Mouse (Mus musculus) T-cell, adult 66 days (primary cell): ENCODE measurements around the gene Cntd1. TPM values are rescaled to one million over a fixed set of nuclear protein-coding genes. Genes with fewer than 3 reads are reported as not detected.

Source experiments
- total RNA-seq, 2 experiments: library from RNA; stranded (reverse); gene quantifications; 3 replicates in 1 of 2; 4 replicates in 1 of 2; pipeline ENCODE4 v1.2.4; 2023

Cntd1 gene
- total RNA-seq: not detected

GRCm38 (mm10) chr11:101278223-101279192 lies at the start of gene Cntd1, which contains the start of gene Coa3:
TSS of gene Cntd1 (plus strand) at chr11:101279012.
TSS of gene Coa3 (minus strand) at chr11:101279114.

GRCm38 (mm10) chr11:101245855-101246701 lies 32.7 kb upstream of the Cntd1 start, which contains the start of gene Ramp2:
TSS of gene Ramp2 (plus strand) at chr11:101246028.

GRCm38 (mm10) chr11:101253613-101254389 lies 25.0 kb upstream of the Cntd1 start, which contains the start of gene Vps25:
TSS of gene Vps25 (plus strand) at chr11:101253707.

DNA sequence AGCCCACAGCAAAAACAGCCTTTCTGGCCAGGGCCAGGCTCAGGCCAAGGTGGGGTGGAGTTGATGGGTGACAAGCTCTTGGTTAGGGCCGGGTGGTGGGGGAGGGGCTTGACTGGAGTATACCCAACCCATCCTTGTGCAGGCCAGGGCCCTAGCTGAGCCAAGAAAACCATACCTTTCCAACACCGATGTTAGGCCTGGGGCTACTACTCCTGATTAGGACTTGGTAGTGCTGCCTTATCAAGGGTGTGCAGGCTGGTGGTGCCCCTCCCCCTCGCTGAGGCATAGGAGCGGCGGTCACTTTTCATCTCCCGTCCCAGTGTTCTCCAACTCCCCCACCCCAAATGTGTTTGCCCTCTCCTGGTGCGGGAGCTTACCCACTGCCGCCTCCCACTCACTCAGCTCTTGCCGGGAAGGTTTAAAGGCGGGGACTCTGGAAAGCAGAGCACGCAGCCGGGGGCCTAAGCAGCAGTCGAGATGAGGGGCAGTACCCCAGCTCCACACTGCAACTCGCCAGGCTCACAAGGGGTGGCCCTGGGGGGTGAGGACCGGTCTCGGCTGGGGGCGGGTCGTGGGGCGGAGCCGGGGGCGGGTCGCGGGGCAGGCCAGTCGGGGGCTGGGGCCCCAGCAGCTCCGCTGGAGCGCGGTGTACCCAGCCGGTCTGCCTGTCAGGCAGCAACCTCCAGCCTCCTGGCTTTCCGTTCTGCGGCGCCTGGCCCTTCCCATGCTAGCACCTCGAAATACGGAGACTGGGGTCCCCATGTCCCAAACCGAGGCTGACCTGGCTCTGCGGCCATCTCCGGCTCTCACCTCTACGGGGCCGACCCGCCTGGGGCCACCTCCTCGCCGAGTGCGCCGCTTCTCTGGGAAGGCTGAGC lies 18.6 kb upstream of the Cntd1 start, which contains the start of gene Wnk4:
Gene Wnk4 (plus strand): TSS at position 620 of the 878 bp plus-strand sequence.

DNA sequence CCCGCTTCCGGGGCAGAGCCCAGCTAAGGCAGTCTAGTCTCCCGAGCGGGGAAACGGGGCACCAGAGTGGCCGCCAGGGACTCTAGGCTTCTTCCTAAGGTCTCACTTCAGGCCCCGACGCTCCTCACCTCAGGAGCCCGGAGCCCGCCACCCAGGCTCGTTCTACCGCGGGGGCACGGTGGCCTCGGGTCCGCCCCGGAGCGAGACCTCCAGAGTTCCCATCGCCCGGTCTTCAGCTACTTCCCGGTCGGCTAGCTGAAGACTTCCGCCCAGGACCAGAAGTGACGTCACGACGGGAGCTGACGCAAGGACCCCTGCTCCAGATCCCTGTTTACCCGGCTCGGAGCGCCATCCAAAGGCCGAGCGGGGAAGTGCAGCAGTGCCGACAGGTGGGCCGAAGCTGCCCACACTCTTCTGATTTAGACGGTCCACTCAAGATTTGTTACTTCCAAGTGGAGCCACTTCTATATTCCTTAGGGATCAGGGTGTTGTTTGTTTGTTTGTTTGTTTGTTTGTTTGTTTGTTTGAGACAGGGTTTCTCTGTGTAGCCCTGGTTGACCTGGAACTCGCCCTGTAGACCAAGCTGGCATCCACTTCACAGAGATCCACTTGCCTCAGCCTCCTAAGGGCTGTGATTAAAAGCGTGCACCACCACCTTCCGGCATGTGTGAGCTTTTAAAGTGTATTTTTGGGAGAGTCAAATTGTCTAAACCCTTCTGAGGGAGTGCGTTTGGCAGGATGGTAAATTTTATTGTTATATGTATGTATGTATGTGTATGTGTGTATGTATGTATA lies 23.4 kb downstream of the Cntd1 start, which contains the start of gene Becn1:
Gene Becn1 (minus strand): TSS at position 283 of the 795 bp plus-strand sequence.

DNA sequence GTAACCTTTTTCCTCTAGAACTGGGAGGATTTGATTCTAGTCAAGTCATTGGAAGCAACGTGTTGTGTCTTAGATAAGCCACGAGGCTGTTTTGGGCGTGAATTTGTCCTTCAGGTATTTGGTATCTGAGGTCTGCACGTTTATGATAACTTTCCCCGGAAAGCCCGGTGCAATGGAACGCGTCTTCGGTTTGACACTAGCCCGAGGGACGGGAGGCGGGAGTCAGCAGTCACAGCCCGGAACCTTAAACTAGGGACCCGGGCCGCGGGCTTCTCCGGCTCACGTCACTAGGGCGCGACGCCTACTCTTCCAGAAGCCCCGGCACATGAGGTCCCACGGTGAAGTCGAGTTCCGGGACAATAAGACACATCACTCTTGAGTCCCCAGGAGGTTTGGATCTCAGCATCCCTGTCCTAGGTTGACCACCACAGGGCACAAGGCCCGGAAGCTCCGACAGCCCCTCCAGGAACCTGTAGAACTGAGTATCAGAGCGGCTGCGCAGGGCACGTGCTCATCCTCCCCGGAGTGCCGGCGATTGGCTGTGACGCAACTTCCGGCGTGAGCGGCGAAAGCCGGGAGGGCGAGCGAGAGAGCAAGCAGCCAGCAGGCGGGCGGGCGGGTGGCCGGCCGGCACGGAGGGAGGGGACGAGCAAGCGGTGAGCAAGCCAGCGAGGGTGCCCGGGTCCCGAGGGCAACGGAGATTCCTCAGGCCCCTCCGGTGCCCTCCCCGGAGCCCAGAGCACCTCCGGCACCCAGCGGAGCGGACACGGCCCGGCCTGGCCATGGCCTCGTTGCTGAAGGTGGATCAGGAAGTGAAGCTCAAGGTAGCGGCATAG lies 37.1 kb downstream of the Cntd1 start, which contains the start of gene Psme3:
Gene Psme3 (plus strand): TSS at position 549 of the 836 bp plus-strand sequence.

DNA sequence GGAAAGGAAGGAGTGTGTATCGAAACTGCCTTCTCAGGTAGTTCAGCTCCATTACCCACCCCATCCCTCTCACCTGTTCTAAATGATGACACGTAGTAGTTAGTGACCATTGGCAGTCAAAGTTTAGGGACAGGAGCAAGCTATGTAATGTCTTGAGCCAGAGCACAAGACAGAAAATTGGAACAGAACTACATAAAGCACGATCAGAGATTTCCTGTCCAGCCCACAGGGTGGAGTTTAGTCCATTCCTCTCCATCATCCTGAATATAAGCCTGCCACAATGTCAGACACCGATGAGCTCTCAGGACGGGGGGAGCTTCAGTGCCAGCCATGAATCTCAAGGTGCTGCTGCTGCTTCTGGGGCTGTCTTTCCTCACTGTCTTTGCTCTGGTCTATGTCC lies 46.0 kb downstream of the Cntd1 start, which contains the start of gene Aoc2:
Gene Aoc2 (plus strand): TSS at position 301 of the 400 bp plus-strand sequence.

GRCm38 (mm10) chr11:101330371-101330924 lies 51.6 kb downstream of the Cntd1 start, which contains the start of gene Aoc3:
TSS of gene Aoc3 (plus strand) at chr11:101330605.

Other genes with a start within 250 kb of the Cntd1 start
- 10 to 100 TPM in 1 of 2 experiments, 1 to 10 TPM in 1; 8.9 to 17.3 TPM for gene Naglu, start 209.0 kb upstream of the Cntd1 start, total RNA-seq
- gene Hsd17b1, start 200.6 kb upstream of the Cntd1 start, total RNA-seq: 1 to 10 TPM; 1.3 to 1.7 TPM
- 10 to 100 TPM; 12.7 to 17.8 TPM for gene Coasy, start 196.4 kb upstream of the Cntd1 start, total RNA-seq
- 10 to 100 TPM; 37.2 to 41.9 TPM for gene Mlx, start 191.7 kb upstream of the Cntd1 start, total RNA-seq
- 1 to 10 TPM; 2.7 to 4.0 TPM for gene Psmc3ip, start 183.6 kb upstream of the Cntd1 start, total RNA-seq
- gene Retreg3, start 159.1 kb upstream of the Cntd1 start, total RNA-seq: 10 to 100 TPM; 80.7 to 89.4 TPM
- gene Tubg1, start 159.1 kb upstream of the Cntd1 start, total RNA-seq: 10 to 100 TPM; 16.2 to 19.9 TPM
- 1 to 10 TPM; 2.3 to 2.7 TPM for gene Tubg2, start 123.1 kb upstream of the Cntd1 start, total RNA-seq
- under 1 TPM; 0.24 to 0.44 TPM for gene Cntnap1, start 108.5 kb upstream of the Cntd1 start, total RNA-seq
- gene Plekhh3, start 107.7 kb upstream of the Cntd1 start, total RNA-seq: 1 to 10 TPM in 1 of 2 experiments, under 1 TPM in 1; 0.73 to 1.1 TPM
- 1 to 10 TPM in 1 of 2 experiments, under 1 TPM in 1; 0.44 to 1.5 TPM for gene Ccr10, start 103.6 kb upstream of the Cntd1 start, total RNA-seq
- gene Ezh1, start 52.5 kb upstream of the Cntd1 start, total RNA-seq: 10 to 100 TPM; 89.4 to 98.1 TPM
- not detected for gene Ramp2, start 33.0 kb upstream of the Cntd1 start, total RNA-seq
- 10 to 100 TPM; 62.5 to 71.6 TPM for gene Vps25, start 25.3 kb upstream of the Cntd1 start, total RNA-seq
- gene Wnk4, start 18.4 kb upstream of the Cntd1 start, total RNA-seq: 1 to 10 TPM; 1.2 to 1.8 TPM
- 10 to 100 TPM; 38.7 to 39.1 TPM for gene Coa3, start 102 bp downstream of the Cntd1 start, total RNA-seq
- gene Becn1, start 23.3 kb downstream of the Cntd1 start, total RNA-seq: 100 to 1,000 TPM; 207 to 215 TPM
- 100 to 1,000 TPM; 126 to 147 TPM for gene Psme3, start 37.2 kb downstream of the Cntd1 start, total RNA-seq
- 10 to 100 TPM; 23.2 to 25.3 TPM for gene Aoc2, start 46.1 kb downstream of the Cntd1 start, total RNA-seq
- 1 to 10 TPM in 1 of 2 experiments, under 1 TPM in 1; 0.73 to 1.1 TPM for gene Aoc3, start 51.6 kb downstream of the Cntd1 start, total RNA-seq
- not detected for gene G6pc, start 88.5 kb downstream of the Cntd1 start, total RNA-seq
- 10 to 100 TPM; 23.3 to 30.8 TPM for gene Aarsd1, start 138.6 kb downstream of the Cntd1 start, total RNA-seq
- gene Gm27029, start 145.8 kb downstream of the Cntd1 start, total RNA-seq: 1 to 10 TPM in 1 of 2 experiments, under 1 TPM in 1; 0.90 to 1.3 TPM
- 10 to 100 TPM; 25.2 to 27.6 TPM for gene Rundc1, start 146.1 kb downstream of the Cntd1 start, total RNA-seq
- 1 to 10 TPM; 5.3 to 8.5 TPM for gene Ptges3l, start 146.3 kb downstream of the Cntd1 start, total RNA-seq
- gene Rpl27, start 163.3 kb downstream of the Cntd1 start, total RNA-seq: 100 to 1,000 TPM; 134 to 149 TPM
- 10 to 100 TPM; 69.1 to 70.5 TPM for gene Ifi35, start 169.4 kb downstream of the Cntd1 start, total RNA-seq
- 1 to 10 TPM in 1 of 2 experiments, under 1 TPM in 1; 0.62 to 1.5 TPM for gene Rnd2, start 186.0 kb downstream of the Cntd1 start, total RNA-seq
- 10 to 100 TPM; 11.5 to 13.2 TPM for gene Vat1, start 187.2 kb downstream of the Cntd1 start, total RNA-seq